ENCODE assay signal across 28 mouse cellular contexts in the genomic region with DNA sequence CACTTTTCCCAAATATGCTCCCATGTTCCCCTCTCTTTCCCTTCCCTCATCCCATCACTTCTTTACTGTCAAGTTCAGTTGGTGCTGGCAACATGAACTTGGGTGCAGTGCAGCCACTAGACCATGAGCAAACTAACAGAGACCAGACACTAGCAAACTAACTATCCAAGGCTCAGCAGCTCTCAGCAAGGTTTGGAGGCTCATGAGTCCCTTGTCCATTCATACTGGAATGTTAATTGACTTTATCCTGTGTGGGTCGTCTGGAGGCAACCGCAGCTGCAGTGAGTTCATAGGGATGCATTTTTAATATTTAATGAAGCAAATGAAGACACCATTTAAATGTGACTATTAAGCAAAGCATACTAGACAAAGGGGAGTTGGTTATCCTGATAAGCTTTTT.
"Had no signal": no experiment of that assay in that cellular context is flagged by ENCODE, and none has a peak within 500 bp of the region (broad histone marks: within the 10 kb centered on the region; RNA-seq: fewer than 3 reads in every experiment).

No protein-coding gene starts in this region.

- H3K9me3 ChIP-seq: embryonic facial prominence, embryonic 10.5 days; embryonic facial prominence, embryonic 12.5 days; embryonic facial prominence, embryonic 13.5 days; embryonic facial prominence, embryonic 15.5 days; forebrain, embryonic 10.5 days; forebrain, embryonic 12.5 days; forebrain, embryonic 13.5 days; forebrain, embryonic 15.5 days had no signal

- DNase-seq: cerebellum, adult 2 months; cerebellum, adult 8-10 months; cerebellum, adult 9-10 months; cerebellum, adult 9-11 months; cerebellum, postnatal 10 days; cerebellum, postnatal 14 days; cerebellum, postnatal 25 days; cerebellum, postnatal 36 days; embryo, embryonic 11 days; forebrain, postnatal 0 days; gastrocnemius, adult 2 months; gastrocnemius, postnatal 10 days; gastrocnemius, postnatal 14 days; gastrocnemius, postnatal 25 days; gastrocnemius, postnatal 36 days; heart, adult 18-20 months; heart, adult 2 months had no signal

- H3K27ac ChIP-seq: embryonic facial prominence, embryonic 10.5 days; embryonic facial prominence, embryonic 12.5 days; embryonic facial prominence, embryonic 13.5 days; embryonic facial prominence, embryonic 15.5 days; forebrain, embryonic 10.5 days; forebrain, embryonic 12.5 days; forebrain, embryonic 13.5 days; forebrain, embryonic 15.5 days; gastrocnemius, adult 2 months; heart, adult 2 months had no signal

- H3K9ac ChIP-seq: embryonic facial prominence, embryonic 12.5 days; embryonic facial prominence, embryonic 13.5 days; embryonic facial prominence, embryonic 15.5 days; forebrain, embryonic 12.5 days; forebrain, embryonic 13.5 days; forebrain, embryonic 15.5 days; forebrain, postnatal 0 days had no signal

- H3K4me3 ChIP-seq: embryonic facial prominence, embryonic 10.5 days; embryonic facial prominence, embryonic 12.5 days; embryonic facial prominence, embryonic 13.5 days; embryonic facial prominence, embryonic 15.5 days; erythroblast, embryonic 14.5 days; forebrain, embryonic 10.5 days; forebrain, embryonic 12.5 days; forebrain, embryonic 13.5 days; forebrain, embryonic 15.5 days; gastrocnemius, adult 2 months; heart, adult 2 months had no signal

- H3K36me3 ChIP-seq: embryonic facial prominence, embryonic 10.5 days; embryonic facial prominence, embryonic 12.5 days; embryonic facial prominence, embryonic 13.5 days; embryonic facial prominence, embryonic 15.5 days; forebrain, embryonic 10.5 days; forebrain, embryonic 12.5 days; forebrain, embryonic 15.5 days had no signal

- ATAC-seq: forebrain, embryonic 13.5 days; forebrain, embryonic 14.5 days; forebrain, embryonic 15.5 days; forebrain, embryonic 16.5 days; forebrain, postnatal 0 days had no signal

- H3K4me2 ChIP-seq: embryonic facial prominence, embryonic 12.5 days; embryonic facial prominence, embryonic 13.5 days; embryonic facial prominence, embryonic 15.5 days; forebrain, embryonic 12.5 days; forebrain, embryonic 13.5 days; forebrain, embryonic 15.5 days had no signal

- H3K27me3 ChIP-seq: embryonic facial prominence, embryonic 12.5 days; embryonic facial prominence, embryonic 13.5 days; embryonic facial prominence, embryonic 15.5 days; forebrain, embryonic 12.5 days; forebrain, embryonic 13.5 days; forebrain, embryonic 15.5 days had no signal

- H3K4me1 ChIP-seq: embryonic facial prominence, embryonic 10.5 days; embryonic facial prominence, embryonic 12.5 days; embryonic facial prominence, embryonic 13.5 days; embryonic facial prominence, embryonic 15.5 days; forebrain, embryonic 10.5 days; forebrain, embryonic 12.5 days; forebrain, embryonic 13.5 days; forebrain, embryonic 15.5 days had no signal
